Comparison of ENCODE assay signal across 20 mouse cellular contexts in the genomic region with DNA sequence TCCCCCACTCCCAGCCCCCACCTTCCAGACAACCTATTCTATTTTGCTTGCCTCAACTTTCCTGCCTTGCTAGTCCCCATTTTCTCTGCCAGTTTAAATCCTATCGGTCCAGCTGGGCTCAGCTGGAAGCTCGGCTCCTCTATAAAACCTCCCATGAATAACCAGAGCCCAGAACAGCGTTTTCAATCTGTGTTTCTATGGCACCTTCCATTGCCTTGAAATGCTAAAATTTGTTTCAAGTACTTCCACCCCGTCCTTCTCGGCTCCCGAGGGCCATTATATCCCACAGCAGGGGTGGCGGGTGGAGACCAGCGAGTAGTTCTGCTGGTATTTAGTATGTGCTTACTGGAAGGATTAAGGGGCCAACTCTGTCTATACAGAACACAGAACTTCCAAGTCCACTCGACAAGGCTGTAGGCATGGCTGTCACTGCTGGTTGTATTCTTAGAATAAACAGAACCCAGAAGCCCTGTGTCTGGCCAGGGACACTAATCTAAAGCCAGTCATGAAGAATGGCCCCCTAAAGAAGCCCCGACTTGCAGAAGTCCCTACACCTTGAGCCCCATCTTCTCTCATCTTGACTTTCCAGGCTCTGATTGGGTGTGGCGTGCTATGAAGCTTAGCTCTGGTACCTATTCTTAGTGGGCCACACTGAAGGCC. TPM values are rescaled to one million over a fixed set of nuclear protein-coding genes. Genes with fewer than 3 reads are reported as not detected.
DNase-seq lines count a peak whose midpoint lies in the region; ATAC-seq lines count a peak whose summit lies in the region.
"Had no signal": no experiment of that assay in that cellular context is flagged by ENCODE, and none has a peak within 500 bp of the region (broad histone marks: within the 10 kb centered on the region; RNA-seq: fewer than 3 reads in every experiment).

No protein-coding gene starts in this region.

- WGBS in forebrain, embryonic 10.5 days: 12% methylated on average over 11 of the region's 11 CpGs
- WGBS in forebrain, embryonic 12.5 days: 12% methylated on average over 11 of the region's 11 CpGs
- WGBS in limb, embryonic 10.5 days: 17% methylated on average over 11 of the region's 11 CpGs

- peak overlapping the region; percentile 65; the same call in 1 of the 2 replicates for H3K4me3 ChIP-seq in forebrain, embryonic 10.5 days
- H3K4me3 ChIP-seq in forebrain, embryonic 12.5 days (replicated peaks): no peak overlapping the region
- H3K4me3 ChIP-seq in limb, embryonic 10.5 days: peak overlapping the region; percentile 71; the same call in 1 of the 2 replicates
- H3K4me3 ChIP-seq: megakaryocyte, embryonic 14.5 days had no signal

- H3K9ac ChIP-seq in forebrain, embryonic 12.5 days: no peak overlapping the region
- H3K9ac ChIP-seq: liver, embryonic 12.5 days had no signal

- no peaks in the 10 kb centered on the region for H3K36me3 ChIP-seq in forebrain, embryonic 10.5 days (replicated peaks)
- no peaks in the 10 kb centered on the region for H3K36me3 ChIP-seq in forebrain, embryonic 12.5 days (replicated peaks)
- no peaks in the 10 kb centered on the region for H3K36me3 ChIP-seq in limb, embryonic 10.5 days
- H3K36me3 ChIP-seq: G1E; heart, embryonic 10.5 days; liver, embryonic 12.5 days had no signal

- H3K9me3 ChIP-seq in forebrain, embryonic 10.5 days: no peaks in the 10 kb centered on the region
- no peaks in the 10 kb centered on the region for H3K9me3 ChIP-seq in forebrain, embryonic 12.5 days
- no peaks in the 10 kb centered on the region for H3K9me3 ChIP-seq in limb, embryonic 10.5 days (replicated peaks)
- H3K9me3 ChIP-seq: G1E; heart, embryonic 10.5 days; liver, embryonic 12.5 days had no signal

- peak; percentile 33 for DNase-seq in forebrain, embryonic 10.5 days (ENCODE audit: extremely low spot score, low spot score)
- peak; percentile 14 for DNase-seq in lung, postnatal 10 days
- no peak for DNase-seq in lung, postnatal 25 days (ENCODE audit: low spot score)
- no peak for DNase-seq in limb, embryonic 10.5 days (ENCODE audit: low spot score)
- DNase-seq in spleen, adult 12 weeks (ENCODE audit: low spot score): no peak
- no peak for DNase-seq in spleen, postnatal 10 days (ENCODE audit: low spot score in 2 of 2)
- DNase-seq in right cerebral cortex, adult 18-20 months: no peak
- DNase-seq: adrenal gland, postnatal 10 days; gastrocnemius, postnatal 25 days; heart, postnatal 4 days; kidney, adult 11 months; kidney, postnatal 4 days; layer of hippocampus, postnatal 36 days; spleen, adult 18-20 months; thymus, postnatal 14 days had no signal

- H3K27ac ChIP-seq in forebrain, embryonic 10.5 days: no peak overlapping the region
- no peak overlapping the region for H3K27ac ChIP-seq in forebrain, embryonic 12.5 days
- H3K27ac ChIP-seq in limb, embryonic 10.5 days: no peak overlapping the region
- H3K27ac ChIP-seq: liver, embryonic 12.5 days had no signal

- H3K4me2 ChIP-seq in forebrain, embryonic 12.5 days: no peak overlapping the region

- peaks cover 81% of the 10 kb centered on the region for H3K27me3 ChIP-seq in forebrain, embryonic 10.5 days (ENCODE audit: poor library complexity, severe bottlenecking)
- H3K27me3 ChIP-seq in forebrain, embryonic 12.5 days: peaks cover 65% of the 10 kb centered on the region
- H3K27me3 ChIP-seq in limb, embryonic 10.5 days (ENCODE audit: low read depth, poor library complexity, severe bottlenecking): peaks cover 98% of the 10 kb centered on the region

- peaks cover 41% of the 10 kb centered on the region for H3K4me1 ChIP-seq in forebrain, embryonic 10.5 days
- H3K4me1 ChIP-seq in forebrain, embryonic 12.5 days: peaks cover 34% of the 10 kb centered on the region
- peaks cover 33% of the 10 kb centered on the region for H3K4me1 ChIP-seq in limb, embryonic 10.5 days
- H3K4me1 ChIP-seq: liver, embryonic 12.5 days had no signal

- no peak for ATAC-seq in forebrain, embryonic 12.5 days (ENCODE audit: low FRiP score)
- ATAC-seq: liver, embryonic 12.5 days had no signal

RNA-seq across cellular contexts. Expression of gene Lrrn2, which starts 1.0 kb away (rescaled TPM):
- 5.5 and 6.0 TPM in 2 replicates for polyA plus RNA-seq in forebrain, embryonic 10.5 days (2016; fragmentation: Nextera tagmentation; extraction: Ambion mirVana)
- polyA plus RNA-seq in forebrain, embryonic 12.5 days (2016; fragmentation: Nextera tagmentation; extraction: Ambion mirVana): 17.9 and 19.8 TPM in 2 replicates
- polyA plus RNA-seq in limb, embryonic 10.5 days (2016; fragmentation: Nextera tagmentation; extraction: Ambion mirVana): 1.3 and 2.4 TPM in 2 replicates
- polyA plus RNA-seq: G1E had no signal

Comparison
In these comparisons a context has a peak if more than half of its experiments do, and no peak if none do; other contexts are left out.
1. DNase-seq: peak in forebrain, embryonic 10.5 days (single experiment) and lung, postnatal 10 days (single experiment); none in lung, postnatal 25 days (single experiment), limb, embryonic 10.5 days (single experiment), spleen, adult 12 weeks (single experiment), spleen, postnatal 10 days (0 of 2) and right cerebral cortex, adult 18-20 months (single experiment).